Mouse (Mus musculus): Measurements from ENCODE around the gene Rrp8.

DNA sequence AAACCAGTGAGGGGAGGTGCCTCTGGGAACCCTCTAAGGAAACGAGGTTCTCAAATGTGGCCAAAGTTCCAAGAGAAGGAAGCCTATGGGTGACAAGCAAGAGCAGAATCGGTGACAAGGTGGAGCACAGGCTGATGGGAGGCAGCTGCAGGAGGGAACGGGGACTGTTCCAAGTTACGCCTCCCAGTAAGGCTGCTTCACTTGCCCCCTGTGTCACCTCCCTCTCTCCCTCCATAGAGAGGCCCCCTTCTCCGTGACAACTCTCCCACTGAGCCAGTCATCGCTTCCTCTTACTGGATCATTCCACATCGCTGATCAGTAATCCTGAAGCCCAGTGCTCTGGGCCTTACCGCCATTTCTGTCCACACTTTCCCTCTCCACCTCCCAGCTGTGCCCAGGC, 37.5 kb upstream of the Rrp8 start:
- TF ChIP-seq GATA1 (IDR thresholded peaks at IDR 0.05; ENCODE audit: borderline replicate concordance, low read length) (no peak), FLI1 (IDR thresholded peaks at IDR 0.05; ENCODE audit: low read length) (no peak)

All from megakaryocyte, embryonic 14.5 days (primary cell).